Mouse (Mus musculus): ENCODE results near the gene Fes.

DNA sequence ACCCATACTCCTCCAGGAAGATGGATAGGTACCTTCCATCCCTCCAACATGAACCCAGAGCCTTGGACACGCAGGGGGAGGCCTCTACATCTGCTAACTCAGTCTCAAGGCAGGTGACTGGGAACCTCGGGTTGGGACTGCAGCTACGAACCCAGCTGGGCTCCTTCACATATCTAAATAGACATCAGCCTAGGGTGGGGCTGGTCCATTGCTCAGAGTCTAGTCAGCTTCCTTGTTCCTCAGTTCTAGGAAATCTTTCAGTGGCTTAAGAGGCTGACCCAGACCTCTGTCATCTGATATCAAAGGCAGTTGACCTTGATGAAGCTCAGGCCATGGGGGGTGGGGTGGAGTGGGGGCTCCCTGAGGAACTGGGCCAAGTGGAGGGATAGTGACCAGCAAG lies 31.5 kb upstream of the Fes start:
- TF ChIP-seq CTCF (IDR thresholded peaks at IDR 0.05; ENCODE audit: control insufficient read depth, insufficient read depth, insufficient read length) = no peak
- no peak for TF ChIP-seq MAX (IDR thresholded peaks at IDR 0.05)
- no peak for TF ChIP-seq USF1 (IDR thresholded peaks at IDR 0.05; ENCODE audit: low read depth)
- TF ChIP-seq MYOD1 (IDR thresholded peaks at IDR 0.05; ENCODE audit: control insufficient read depth, insufficient read length, low read depth) = no peak
- TF ChIP-seq MYOG (IDR thresholded peaks at IDR 0.05; ENCODE audit: control insufficient read depth, extremely low read depth, insufficient read length) = no peak
- TF ChIP-seq FOSL1 (IDR thresholded peaks at IDR 0.05; ENCODE audit: insufficient read depth, low read length, poor library complexity, severe bottlenecking) = no peak
